Mouse (Mus musculus): ENCODE results near the gene Arhgap33. TPM values are rescaled to one million over a fixed set of nuclear protein-coding genes. Genes with fewer than 3 reads are reported as not detected.
A peak's percentile ranks its signal among the peaks of the same experiment; 100 is the strongest.

Arhgap33 gene
- polyA plus RNA-seq, 1 experiment from 2014 or later = 91.1 TPM

- H3K27me3 ChIP-seq (replicated peaks) = no peaks in the 10 kb centered on the region
- peaks cover 22% of the 10 kb centered on the region for H3K36me3 ChIP-seq
- peak overlapping the region; percentile 81 for H3K27ac ChIP-seq (replicated peaks)
- no peaks in the 10 kb centered on the region for H3K9me3 ChIP-seq (replicated peaks)
- peak overlapping the region; percentile 79 for H3K4me2 ChIP-seq
- peaks cover 41% of the 10 kb centered on the region for H3K4me1 ChIP-seq
- H3K9ac ChIP-seq (replicated peaks) = peak overlapping the region; percentile 59
- H3K4me3 ChIP-seq (replicated peaks) = peak overlapping the region; percentile 71
- ATAC-seq (ENCODE audit: low FRiP score) = peak; percentile 22; the same call in 1 of the 2 replicates
- 3% methylated on average over 27 of the region's 27 CpGs for WGBS
Observed at GRCm38 (mm10) chr7:30562526-30563116, 27.8 kb upstream of the Arhgap33 start.

GRCm38 (mm10) chr7:30560296-30560695 is 25.4 kb upstream of the Arhgap33 start:
- Histone ChIP-seq H3K36me3 (peaks cover 25% of the 10 kb centered on the region), H3K4me2 (peak overlapping the region; percentile 98; the same call in 1 of the 2 replicates), H3K4me3 (replicated peaks) (no peak overlapping the region), H3K27me3 (replicated peaks) (no peaks in the 10 kb centered on the region), H3K4me1 (peaks cover 41% of the 10 kb centered on the region), H3K9ac (replicated peaks) (no peak overlapping the region), H3K27ac (replicated peaks) (0 out of 2 replicates have a peak overlapping the region, but pooled peaks have one; percentile 63), H3K9me3 (replicated peaks) (no peaks in the 10 kb centered on the region)
- WGBS = 75% methylated on average over 2 of the region's 2 CpGs
- no peak for ATAC-seq (ENCODE audit: low FRiP score)

- Histone ChIP-seq H3K9me3 (replicated peaks) (no peaks in the 10 kb centered on the region), H3K9ac (replicated peaks) (peak within 1 kb of the TSS; percentile 81), H3K4me1 (peaks cover 38% of the 10 kb centered on the region), H3K4me2 (peak within 1 kb of the TSS; percentile 98), H3K27ac (replicated peaks) (peak within 1 kb of the TSS; percentile 72), H3K27me3 (replicated peaks) (0 out of 2 replicates have a peak, but pooled peaks cover under 1% of the 10 kb centered on the region), H3K36me3 (peaks cover 30% of the 10 kb centered on the region), H3K4me3 (replicated peaks) (peak within 1 kb of the TSS; percentile 71)
- 0% methylated on average over 20 of the region's 20 CpGs for WGBS
- ATAC-seq (ENCODE audit: low FRiP score) = peak; percentile 83
Observed at GRCm38 (mm10) chr7:30559443-30559954, 24.6 kb upstream of the Arhgap33 start, which contains the start of gene Lin37. Gene Lin37 (minus strand): TSS chr7:30559838.

- Histone ChIP-seq H3K27ac (replicated peaks) (peak overlapping the region; percentile 72), H3K9me3 (replicated peaks) (no peaks in the 10 kb centered on the region), H3K27me3 (replicated peaks) (peaks cover 5% of the 10 kb centered on the region; the same call in 1 of the 2 replicates), H3K9ac (replicated peaks) (peak overlapping the region; percentile 81), H3K36me3 (peaks cover 35% of the 10 kb centered on the region), H3K4me1 (peaks cover 33% of the 10 kb centered on the region), H3K4me3 (replicated peaks) (peak overlapping the region; percentile 71), H3K4me2 (peak overlapping the region; percentile 98)
- ATAC-seq (ENCODE audit: low FRiP score) = no peak
- 13% methylated on average over 12 of the region's 12 CpGs for WGBS
Observed at GRCm38 (mm10) chr7:30558656-30559442, 24.0 kb upstream of the Arhgap33 start.

- Histone ChIP-seq H3K9ac (replicated peaks) (0 out of 2 replicates have a peak overlapping the region, but pooled peaks have one; percentile 81), H3K27me3 (replicated peaks) (peaks cover 5% of the 10 kb centered on the region; the same call in 1 of the 2 replicates), H3K4me2 (peak overlapping the region; percentile 98), H3K4me1 (peaks cover 38% of the 10 kb centered on the region), H3K4me3 (replicated peaks) (peak overlapping the region; percentile 71), H3K36me3 (peaks cover 35% of the 10 kb centered on the region), H3K9me3 (replicated peaks) (no peaks in the 10 kb centered on the region), H3K27ac (replicated peaks) (no peak overlapping the region)
- ATAC-seq (ENCODE audit: low FRiP score) = no peak
- WGBS = 91% methylated on average over 13 of the region's 13 CpGs
Observed at GRCm38 (mm10) chr7:30557901-30558514, 23.1 kb upstream of the Arhgap33 start.

GRCm38 (mm10) chr7:30556894-30557536 is 22.2 kb upstream of the Arhgap33 start:
- H3K9me3 ChIP-seq (replicated peaks) = no peaks in the 10 kb centered on the region
- H3K27me3 ChIP-seq (replicated peaks) = peaks cover 5% of the 10 kb centered on the region; the same call in 1 of the 2 replicates
- H3K36me3 ChIP-seq = peaks cover 35% of the 10 kb centered on the region
- no peak overlapping the region for H3K9ac ChIP-seq (replicated peaks)
- no peak overlapping the region for H3K4me3 ChIP-seq (replicated peaks)
- no peak for ATAC-seq (ENCODE audit: low FRiP score)
- H3K4me2 ChIP-seq = no peak overlapping the region
- WGBS = 93% methylated on average over 18 of the region's 18 CpGs
- no peak overlapping the region for H3K27ac ChIP-seq (replicated peaks)
- H3K4me1 ChIP-seq = peaks cover 39% of the 10 kb centered on the region

GRCm38 (mm10) chr7:30553810-30554584 is 19.1 kb upstream of the Arhgap33 start:
- H3K27me3 ChIP-seq (replicated peaks) = peaks cover 5% of the 10 kb centered on the region; the same call in 1 of the 2 replicates
- H3K4me3 ChIP-seq (replicated peaks) = no peak overlapping the region
- ATAC-seq (ENCODE audit: low FRiP score) = no peak
- peak overlapping the region; percentile 46; the same call in 1 of the 2 replicates for H3K9ac ChIP-seq (replicated peaks)
- H3K27ac ChIP-seq (replicated peaks) = no peak overlapping the region
- H3K9me3 ChIP-seq (replicated peaks) = no peaks in the 10 kb centered on the region
- H3K4me2 ChIP-seq = peak overlapping the region; percentile 79
- 85% methylated on average over 22 of the region's 22 CpGs for WGBS
- peaks cover 35% of the 10 kb centered on the region for H3K36me3 ChIP-seq
- peaks cover 33% of the 10 kb centered on the region for H3K4me1 ChIP-seq

- Histone ChIP-seq H3K27ac (replicated peaks) (peak overlapping the region; percentile 98), H3K9ac (replicated peaks) (peak overlapping the region; percentile 46), H3K9me3 (replicated peaks) (no peaks in the 10 kb centered on the region), H3K4me1 (peaks cover 24% of the 10 kb centered on the region), H3K4me2 (peak overlapping the region; percentile 79), H3K4me3 (replicated peaks) (peak overlapping the region; percentile 76), H3K36me3 (peaks cover 42% of the 10 kb centered on the region), H3K27me3 (replicated peaks) (peaks cover 5% of the 10 kb centered on the region; the same call in 1 of the 2 replicates)
- whole genome bisulfite sequencing = 4% methylated on average over 23 of the region's 23 CpGs
- no peak for ATAC-seq (ENCODE audit: low FRiP score)
Observed at GRCm38 (mm10) chr7:30553021-30553589, 18.2 kb upstream of the Arhgap33 start.

- peak; percentile 96 for ATAC-seq (ENCODE audit: low FRiP score)
- Histone ChIP-seq H3K4me2 (peak within 1 kb of the TSS; percentile 79), H3K9ac (replicated peaks) (peak within 1 kb of the TSS; percentile 64), H3K36me3 (peaks cover 45% of the 10 kb centered on the region), H3K4me3 (replicated peaks) (peak within 1 kb of the TSS; percentile 76), H3K4me1 (peaks cover 20% of the 10 kb centered on the region), H3K9me3 (replicated peaks) (no peaks in the 10 kb centered on the region), H3K27me3 (replicated peaks) (peaks cover 5% of the 10 kb centered on the region; the same call in 1 of the 2 replicates), H3K27ac (replicated peaks) (peak within 1 kb of the TSS; percentile 98)
- WGBS = 1% methylated on average over 44 of the region's 44 CpGs
Observed at GRCm38 (mm10) chr7:30552102-30553020, 17.5 kb upstream of the Arhgap33 start, which contains the start of the genes Hspb6 and Proser3. Gene Hspb6 (plus strand): TSS chr7:30552178. Gene Proser3 (minus strand): TSS chr7:30552299.

Measured in neural tube, embryonic 15.5 days (tissue).